Mouse (Mus musculus): ENCODE results near the gene Hemk1. TPM values are rescaled to one million over a fixed set of nuclear protein-coding genes. Genes with fewer than 3 reads are reported as not detected.

Hemk1 gene
- polyA plus RNA-seq, 1 experiment, result 14.1 TPM

- Histone ChIP-seq H3K79me2 (ENCODE audit: control insufficient read depth, insufficient read depth) (no peaks in the 10 kb centered on the region), H3K36me3 (ENCODE audit: control insufficient read depth, insufficient read depth) (no peaks in the 10 kb centered on the region), H3ac (ENCODE audit: control insufficient read depth, insufficient read length, low read depth) (no peak overlapping the region), H3K79me3 (ENCODE audit: low read depth) (no peaks in the 10 kb centered on the region), H3K4me3 (ENCODE audit: insufficient read depth, poor library complexity, severe bottlenecking) (no peak overlapping the region), H3K27me3 (ENCODE audit: control insufficient read depth, insufficient read depth, insufficient read length) (no peaks in the 10 kb centered on the region)
- no peak for TF ChIP-seq FOSL1 (IDR thresholded peaks at IDR 0.05; ENCODE audit: insufficient read depth, low read length, poor library complexity, severe bottlenecking)
- TF ChIP-seq MYOD1 (IDR thresholded peaks at IDR 0.05; ENCODE audit: control insufficient read depth, insufficient read length, low read depth), result no peak
- no peak for TF ChIP-seq MAX (IDR thresholded peaks at IDR 0.05)
- TF ChIP-seq MYOG (IDR thresholded peaks at IDR 0.05; ENCODE audit: control insufficient read depth, extremely low read depth, insufficient read length), result no peak
- no peak for TF ChIP-seq CTCF (IDR thresholded peaks at IDR 0.05; ENCODE audit: control insufficient read depth, insufficient read depth, insufficient read length)
- no peak for TF ChIP-seq CEBPB (IDR thresholded peaks at IDR 0.05; ENCODE audit: low read depth)
These were observed 34.2 kb downstream of the Hemk1 start for GRCm38 (mm10) chr9:107303900-107304299.

- Histone ChIP-seq H3K27me3 (ENCODE audit: control insufficient read depth, insufficient read depth, insufficient read length) (no peaks in the 10 kb centered on the region), H3K36me3 (ENCODE audit: control insufficient read depth, insufficient read depth) (no peaks in the 10 kb centered on the region), H3ac (ENCODE audit: control insufficient read depth, insufficient read length, low read depth) (no peak overlapping the region), H3K79me2 (ENCODE audit: control insufficient read depth, insufficient read depth) (no peaks in the 10 kb centered on the region), H3K79me3 (ENCODE audit: low read depth) (no peaks in the 10 kb centered on the region), H3K4me3 (ENCODE audit: insufficient read depth, poor library complexity, severe bottlenecking) (no peak overlapping the region)
- TF ChIP-seq MYOD1 (IDR thresholded peaks at IDR 0.05; ENCODE audit: control insufficient read depth, insufficient read length, low read depth) (no peak), CEBPB (IDR thresholded peaks at IDR 0.05; ENCODE audit: low read depth) (no peak), USF1 (IDR thresholded peaks at IDR 0.05; ENCODE audit: low read depth) (no peak), CTCF (IDR thresholded peaks at IDR 0.05; ENCODE audit: control insufficient read depth, insufficient read depth, insufficient read length) (no peak), MAX (IDR thresholded peaks at IDR 0.05) (no peak), MYOG (IDR thresholded peaks at IDR 0.05; ENCODE audit: control insufficient read depth, extremely low read depth, insufficient read length) (no peak), FOSL1 (IDR thresholded peaks at IDR 0.05; ENCODE audit: insufficient read depth, low read length, poor library complexity, severe bottlenecking) (no peak)
These were observed 34.9 kb downstream of the Hemk1 start for GRCm38 (mm10) chr9:107303121-107303820.

GRCm38 (mm10) chr9:107302592-107302991 is 35.6 kb downstream of the Hemk1 start:
- Histone ChIP-seq H3K79me3 (ENCODE audit: low read depth) (no peaks in the 10 kb centered on the region), H3K27me3 (ENCODE audit: control insufficient read depth, insufficient read depth, insufficient read length) (no peaks in the 10 kb centered on the region), H3ac (ENCODE audit: control insufficient read depth, insufficient read length, low read depth) (no peak overlapping the region), H3K4me3 (ENCODE audit: insufficient read depth, poor library complexity, severe bottlenecking) (no peak overlapping the region), H3K79me2 (ENCODE audit: control insufficient read depth, insufficient read depth) (no peaks in the 10 kb centered on the region), H3K36me3 (ENCODE audit: control insufficient read depth, insufficient read depth) (no peaks in the 10 kb centered on the region)
- no peak for TF ChIP-seq MAX (IDR thresholded peaks at IDR 0.05)
- TF ChIP-seq CTCF (IDR thresholded peaks at IDR 0.05; ENCODE audit: control insufficient read depth, insufficient read depth, insufficient read length), result no peak
- no peak for TF ChIP-seq CEBPB (IDR thresholded peaks at IDR 0.05; ENCODE audit: low read depth)
- TF ChIP-seq MYOD1 (IDR thresholded peaks at IDR 0.05; ENCODE audit: control insufficient read depth, insufficient read length, low read depth), result no peak
- no peak for TF ChIP-seq USF1 (IDR thresholded peaks at IDR 0.05; ENCODE audit: low read depth)
- no peak for TF ChIP-seq MYOG (IDR thresholded peaks at IDR 0.05; ENCODE audit: control insufficient read depth, extremely low read depth, insufficient read length)
- no peak for TF ChIP-seq FOSL1 (IDR thresholded peaks at IDR 0.05; ENCODE audit: insufficient read depth, low read length, poor library complexity, severe bottlenecking)

GRCm38 (mm10) chr9:107301554-107302331 is 36.4 kb downstream of the Hemk1 start:
- Histone ChIP-seq H3K79me2 (ENCODE audit: control insufficient read depth, insufficient read depth) (no peaks in the 10 kb centered on the region), H3ac (ENCODE audit: control insufficient read depth, insufficient read length, low read depth) (no peak overlapping the region), H3K79me3 (ENCODE audit: low read depth) (no peaks in the 10 kb centered on the region), H3K27me3 (ENCODE audit: control insufficient read depth, insufficient read depth, insufficient read length) (no peaks in the 10 kb centered on the region), H3K36me3 (ENCODE audit: control insufficient read depth, insufficient read depth) (no peaks in the 10 kb centered on the region), H3K4me3 (ENCODE audit: insufficient read depth, poor library complexity, severe bottlenecking) (no peak overlapping the region)
- TF ChIP-seq CTCF (IDR thresholded peaks at IDR 0.05; ENCODE audit: control insufficient read depth, insufficient read depth, insufficient read length) (no peak), USF1 (IDR thresholded peaks at IDR 0.05; ENCODE audit: low read depth) (no peak), MYOD1 (IDR thresholded peaks at IDR 0.05; ENCODE audit: control insufficient read depth, insufficient read length, low read depth) (no peak), FOSL1 (IDR thresholded peaks at IDR 0.05; ENCODE audit: insufficient read depth, low read length, poor library complexity, severe bottlenecking) (no peak), CEBPB (IDR thresholded peaks at IDR 0.05; ENCODE audit: low read depth) (no peak), MAX (IDR thresholded peaks at IDR 0.05) (no peak), MYOG (IDR thresholded peaks at IDR 0.05; ENCODE audit: control insufficient read depth, extremely low read depth, insufficient read length) (no peak)

GRCm38 (mm10) chr9:107300224-107300973 is 37.8 kb downstream of the Hemk1 start:
- TF ChIP-seq USF1 (IDR thresholded peaks at IDR 0.05; ENCODE audit: low read depth), result no peak
- no peak for TF ChIP-seq CEBPB (IDR thresholded peaks at IDR 0.05; ENCODE audit: low read depth)
- TF ChIP-seq FOSL1 (IDR thresholded peaks at IDR 0.05; ENCODE audit: insufficient read depth, low read length, poor library complexity, severe bottlenecking), result no peak
- TF ChIP-seq CTCF (IDR thresholded peaks at IDR 0.05; ENCODE audit: control insufficient read depth, insufficient read depth, insufficient read length), result no peak
- no peak for TF ChIP-seq MAX (IDR thresholded peaks at IDR 0.05)
- no peak for TF ChIP-seq MYOD1 (IDR thresholded peaks at IDR 0.05; ENCODE audit: control insufficient read depth, insufficient read length, low read depth)
- TF ChIP-seq MYOG (IDR thresholded peaks at IDR 0.05; ENCODE audit: control insufficient read depth, extremely low read depth, insufficient read length), result no peak
- Histone ChIP-seq H3K4me3 (ENCODE audit: insufficient read depth, poor library complexity, severe bottlenecking) (no peak overlapping the region), H3K27me3 (ENCODE audit: control insufficient read depth, insufficient read depth, insufficient read length) (no peaks in the 10 kb centered on the region), H3K36me3 (ENCODE audit: control insufficient read depth, insufficient read depth) (no peaks in the 10 kb centered on the region), H3K79me3 (ENCODE audit: low read depth) (no peaks in the 10 kb centered on the region), H3ac (ENCODE audit: control insufficient read depth, insufficient read length, low read depth) (no peak overlapping the region), H3K79me2 (ENCODE audit: control insufficient read depth, insufficient read depth) (no peaks in the 10 kb centered on the region)

All from C2C12 (cell line).